Mouse (Mus musculus) CD4-positive, CD25-positive, alpha-beta regulatory T cell (primary cell): ENCODE measurements around the gene Gm765. TPM values are rescaled to one million over a fixed set of nuclear protein-coding genes. Genes with fewer than 3 reads are reported as not detected.

Source experiments
- polyA plus RNA-seq: library from polyadenylated mRNA; unstranded; fragments of 100-300 nt; shearing (Covaris generic); gene quantifications from one replicate; pipeline ENCODE4 v1.2.1, GENCODE M21; 2017

The Gm765 gene
- 0.11 TPM for polyA plus RNA-seq

DNA sequence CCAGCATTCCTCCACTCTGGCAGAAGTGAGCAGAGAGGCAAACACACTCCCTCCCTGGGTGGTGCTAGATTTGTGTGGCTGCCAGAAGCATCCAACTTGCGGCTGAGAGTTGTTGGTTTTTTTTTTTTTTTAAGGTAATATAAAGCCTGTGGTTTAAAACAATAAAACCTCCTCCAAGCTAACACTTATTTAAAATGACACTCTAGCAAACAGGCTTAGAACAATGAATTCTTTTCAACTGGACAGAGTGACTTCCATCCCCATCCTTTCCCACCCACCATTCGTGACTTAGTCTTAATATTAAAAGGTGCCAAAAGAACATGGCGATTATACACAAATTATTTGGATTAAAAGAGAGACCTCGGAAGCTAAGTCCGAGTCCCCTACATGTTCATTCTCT, at the start of gene Gm765:
Gm765 (minus strand) TSS at position 101 of the 400 bp plus-strand sequence.

